Mouse (Mus musculus): Measurements from ENCODE around the gene Cpsf7. TPM values are rescaled to one million over a fixed set of nuclear protein-coding genes. Genes with fewer than 3 reads are reported as not detected.

The Cpsf7 gene
- 42.6 and 44.8 TPM in 2 replicates for polyA plus RNA-seq (2014; fragmentation: Nextera tagmentation; extraction: Ambion mirVana)

- Histone ChIP-seq H3K9ac (ENCODE audit: low read depth, low read length) (peak within 1 kb of the TSS; percentile 94), H3K9me3 (ENCODE audit: control insufficient read depth, low read length) (no peaks in the 10 kb centered on the region), H3K4me2 (peak within 1 kb of the TSS; percentile 88), H3K27ac (ENCODE audit: low read depth, low read length) (peak within 1 kb of the TSS; percentile 97), H3K27me3 (replicated peaks; ENCODE audit: control insufficient read depth, insufficient read depth, low read length) (no peaks in the 10 kb centered on the region), H3K4me1 (replicated peaks; ENCODE audit: control insufficient read depth, insufficient read depth, low read length) (peaks cover 31% of the 10 kb centered on the region), H3K36me3 (ENCODE audit: control insufficient read depth, insufficient read depth, low read length) (peaks cover 12% of the 10 kb centered on the region), H3K4me3 (ENCODE audit: low read depth, low read length) (peak within 1 kb of the TSS; percentile 96)
- ATAC-seq (replicated peaks; ENCODE audit: low FRiP score) (peak; percentile 92), DNase-seq (ENCODE audit: low spot score) (peak; percentile 92)
- WGBS: under 1% methylated on average over 90 of the region's 93 CpGs
These were observed at the start of gene Cpsf7 for GRCm38 (mm10) chr19:10525106-10525901. Gene Cpsf7, plus strand, starts transcription at chr19:10525266.

- DNase-seq (ENCODE audit: low spot score): no peak
- H3K36me3 ChIP-seq (ENCODE audit: control insufficient read depth, insufficient read depth, low read length): no peaks in the 10 kb centered on the region
- WGBS: 47% methylated on average over 4 of the region's 4 CpGs
These were observed 45.5 kb upstream of the Cpsf7 start for GRCm38 (mm10) chr19:10479541-10479940.

GRCm38 (mm10) chr19:10482703-10483102, 42.4 kb upstream of the Cpsf7 start, which contains the start of gene Ppp1r32:
Gene Ppp1r32, minus strand, starts transcription at chr19:10482928.
- WGBS: 35% methylated on average over 6 of the region's 6 CpGs
- Histone ChIP-seq H3K27me3 (replicated peaks; ENCODE audit: control insufficient read depth, insufficient read depth, low read length) (peaks cover 5% of the 10 kb centered on the region), H3K9ac (ENCODE audit: low read depth, low read length) (no peak within 1 kb of the TSS), H3K9me3 (ENCODE audit: control insufficient read depth, low read length) (no peaks in the 10 kb centered on the region), H3K4me2 (no peak within 1 kb of the TSS), H3K27ac (ENCODE audit: low read depth, low read length) (no peak within 1 kb of the TSS), H3K4me1 (replicated peaks; ENCODE audit: control insufficient read depth, insufficient read depth, low read length) (no peaks in the 10 kb centered on the region), H3K4me3 (ENCODE audit: low read depth, low read length) (no peak within 1 kb of the TSS), H3K36me3 (ENCODE audit: control insufficient read depth, insufficient read depth, low read length) (no peaks in the 10 kb centered on the region)
- ATAC-seq (replicated peaks; ENCODE audit: low FRiP score) (no peak), DNase-seq (ENCODE audit: low spot score) (no peak)

More at GRCm38 (mm10) chr19:10479541-10479940, 45.5 kb upstream of the Cpsf7 start:
- Histone ChIP-seq H3K9ac (ENCODE audit: low read depth, low read length) (no peak overlapping the region), H3K9me3 (ENCODE audit: control insufficient read depth, low read length) (no peaks in the 10 kb centered on the region), H3K4me1 (replicated peaks; ENCODE audit: control insufficient read depth, insufficient read depth, low read length) (no peaks in the 10 kb centered on the region), H3K27ac (ENCODE audit: low read depth, low read length) (no peak overlapping the region), H3K4me3 (ENCODE audit: low read depth, low read length) (no peak overlapping the region), H3K4me2 (no peak overlapping the region), H3K27me3 (replicated peaks; ENCODE audit: control insufficient read depth, insufficient read depth, low read length) (peaks cover 3% of the 10 kb centered on the region)
- ATAC-seq (replicated peaks; ENCODE audit: low FRiP score): no peak

GRCm38 (mm10) chr19:10486264-10486738, 38.8 kb upstream of the Cpsf7 start:
- Histone ChIP-seq H3K9ac (ENCODE audit: low read depth, low read length) (no peak overlapping the region), H3K9me3 (ENCODE audit: control insufficient read depth, low read length) (no peaks in the 10 kb centered on the region), H3K4me2 (no peak overlapping the region), H3K27ac (ENCODE audit: low read depth, low read length) (no peak overlapping the region), H3K4me1 (replicated peaks; ENCODE audit: control insufficient read depth, insufficient read depth, low read length) (no peaks in the 10 kb centered on the region), H3K36me3 (ENCODE audit: control insufficient read depth, insufficient read depth, low read length) (no peaks in the 10 kb centered on the region), H3K27me3 (replicated peaks; ENCODE audit: control insufficient read depth, insufficient read depth, low read length) (peaks cover 11% of the 10 kb centered on the region), H3K4me3 (ENCODE audit: low read depth, low read length) (no peak overlapping the region)
- ATAC-seq (replicated peaks; ENCODE audit: low FRiP score) (no peak; the same call in 1 of the 2 replicates), DNase-seq (ENCODE audit: low spot score) (peak; percentile 43)
- WGBS: 22% methylated on average over 9 of the region's 9 CpGs

- DNase-seq (ENCODE audit: low spot score) (no peak), ATAC-seq (replicated peaks; ENCODE audit: low FRiP score) (no peak)
- Histone ChIP-seq H3K4me3 (ENCODE audit: low read depth, low read length) (no peak overlapping the region), H3K27ac (ENCODE audit: low read depth, low read length) (no peak overlapping the region), H3K27me3 (replicated peaks; ENCODE audit: control insufficient read depth, insufficient read depth, low read length) (no peaks in the 10 kb centered on the region), H3K4me2 (no peak overlapping the region), H3K36me3 (ENCODE audit: control insufficient read depth, insufficient read depth, low read length) (peaks cover under 1% of the 10 kb centered on the region; the same call in 1 of the 2 replicates), H3K4me1 (replicated peaks; ENCODE audit: control insufficient read depth, insufficient read depth, low read length) (peaks cover 2% of the 10 kb centered on the region; the same call in 1 of the 2 replicates), H3K9me3 (ENCODE audit: control insufficient read depth, low read length) (no peaks in the 10 kb centered on the region), H3K9ac (ENCODE audit: low read depth, low read length) (no peak overlapping the region)
- WGBS: 81% methylated on average over 1 of the region's 1 CpGs
These were observed 29.4 kb upstream of the Cpsf7 start for GRCm38 (mm10) chr19:10495670-10496069.

GRCm38 (mm10) chr19:10496976-10497375, 28.1 kb upstream of the Cpsf7 start:
- Histone ChIP-seq H3K9ac (ENCODE audit: low read depth, low read length) (no peak overlapping the region), H3K27ac (ENCODE audit: low read depth, low read length) (no peak overlapping the region), H3K4me1 (replicated peaks; ENCODE audit: control insufficient read depth, insufficient read depth, low read length) (peaks cover 2% of the 10 kb centered on the region; the same call in 1 of the 2 replicates), H3K9me3 (ENCODE audit: control insufficient read depth, low read length) (no peaks in the 10 kb centered on the region), H3K4me2 (no peak overlapping the region), H3K27me3 (replicated peaks; ENCODE audit: control insufficient read depth, insufficient read depth, low read length) (no peaks in the 10 kb centered on the region), H3K36me3 (ENCODE audit: control insufficient read depth, insufficient read depth, low read length) (peaks cover 10% of the 10 kb centered on the region; the same call in 1 of the 2 replicates), H3K4me3 (ENCODE audit: low read depth, low read length) (no peak overlapping the region)
- WGBS: 76% methylated on average over 2 of the region's 2 CpGs
- no peak for DNase-seq (ENCODE audit: low spot score)
- no peak for ATAC-seq (replicated peaks; ENCODE audit: low FRiP score)

- H3K27me3 ChIP-seq (replicated peaks; ENCODE audit: control insufficient read depth, insufficient read depth, low read length): no peaks in the 10 kb centered on the region
- no peak overlapping the region for H3K27ac ChIP-seq (ENCODE audit: low read depth, low read length)
- H3K4me2 ChIP-seq: no peak overlapping the region
- H3K9me3 ChIP-seq (ENCODE audit: control insufficient read depth, low read length): no peaks in the 10 kb centered on the region
- ATAC-seq (replicated peaks; ENCODE audit: low FRiP score) (0 out of 2 replicates have a peak, but pooled peaks have one; percentile 23), DNase-seq (ENCODE audit: low spot score) (no peak)
- peaks cover 3% of the 10 kb centered on the region; the same call in 1 of the 2 replicates for H3K4me1 ChIP-seq (replicated peaks; ENCODE audit: control insufficient read depth, insufficient read depth, low read length)
- no peak overlapping the region for H3K4me3 ChIP-seq (ENCODE audit: low read depth, low read length)
- H3K36me3 ChIP-seq (ENCODE audit: control insufficient read depth, insufficient read depth, low read length): peaks cover 11% of the 10 kb centered on the region; the same call in 1 of the 2 replicates
- 33% methylated on average over 8 of the region's 8 CpGs for WGBS
- H3K9ac ChIP-seq (ENCODE audit: low read depth, low read length): no peak overlapping the region
These were observed 27.4 kb upstream of the Cpsf7 start for GRCm38 (mm10) chr19:10497512-10498160.

- no peak for ATAC-seq (replicated peaks; ENCODE audit: low FRiP score)
- Histone ChIP-seq H3K27me3 (replicated peaks; ENCODE audit: control insufficient read depth, insufficient read depth, low read length) (no peaks in the 10 kb centered on the region), H3K36me3 (ENCODE audit: control insufficient read depth, insufficient read depth, low read length) (peaks cover 13% of the 10 kb centered on the region; the same call in 1 of the 2 replicates), H3K27ac (ENCODE audit: low read depth, low read length) (no peak overlapping the region), H3K9me3 (ENCODE audit: control insufficient read depth, low read length) (no peaks in the 10 kb centered on the region), H3K4me1 (replicated peaks; ENCODE audit: control insufficient read depth, insufficient read depth, low read length) (peaks cover 5% of the 10 kb centered on the region; the same call in 1 of the 2 replicates), H3K9ac (ENCODE audit: low read depth, low read length) (no peak overlapping the region), H3K4me2 (no peak overlapping the region), H3K4me3 (ENCODE audit: low read depth, low read length) (no peak overlapping the region)
- WGBS: 88% methylated on average over 8 of the region's 8 CpGs
- DNase-seq (ENCODE audit: low spot score): no peak
These were observed 24.5 kb upstream of the Cpsf7 start for GRCm38 (mm10) chr19:10500581-10500980.

All from liver, embryonic 11.5 days (tissue).